Mouse (Mus musculus): ENCODE data around the gene Nfkbie. TPM values are rescaled to one million over a fixed set of nuclear protein-coding genes. Genes with fewer than 3 reads are reported as not detected.

Nfkbie gene
- total RNA-seq, 2 experiments from 2014 or later: 2.6 to 2.7 TPM

DNA sequence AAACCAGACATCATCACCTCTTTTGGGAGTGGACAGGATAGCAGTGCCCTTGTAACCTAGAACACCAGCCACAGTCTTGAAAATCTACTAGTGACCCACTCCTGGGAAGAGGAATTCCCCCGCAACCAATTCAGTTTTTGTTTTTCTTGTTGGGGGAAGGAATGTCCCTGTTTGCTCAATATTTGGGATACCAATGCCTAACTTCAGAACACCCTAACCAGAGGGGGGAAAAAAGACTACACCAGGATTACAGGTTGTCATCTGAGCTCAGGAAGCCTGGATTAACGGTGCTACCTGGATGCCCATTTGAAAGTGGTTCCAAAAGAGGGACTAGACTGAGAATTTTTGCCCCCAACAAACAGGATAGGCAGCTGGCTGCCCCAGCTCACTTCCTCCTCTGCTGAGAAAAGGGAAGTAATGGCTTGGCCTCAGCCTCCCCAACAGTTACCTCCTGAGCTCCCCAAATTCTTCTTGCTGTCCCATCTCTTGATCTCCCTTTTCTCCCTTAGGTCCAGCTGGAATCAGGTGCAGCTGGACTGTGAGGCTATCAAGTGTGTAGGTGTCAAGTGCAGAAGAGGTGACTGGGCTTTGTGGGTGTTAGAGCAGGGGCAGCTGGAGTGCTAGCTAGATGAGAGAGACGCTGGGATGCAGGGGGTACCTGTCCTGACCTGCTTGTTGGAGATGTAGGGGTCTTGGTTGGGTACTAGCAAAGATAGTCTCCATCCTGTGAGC is 1.2 kb downstream of the Nfkbie start:
- no peak for DNase-seq (ENCODE audit: low spot score in 2 of 2)
- no peak for TF ChIP-seq CTCF (conservative IDR thresholded peaks at IDR 0.05)
- H3K4me3 ChIP-seq: no peak overlapping the region; the same call in 1 of the 2 replicates

DNA sequence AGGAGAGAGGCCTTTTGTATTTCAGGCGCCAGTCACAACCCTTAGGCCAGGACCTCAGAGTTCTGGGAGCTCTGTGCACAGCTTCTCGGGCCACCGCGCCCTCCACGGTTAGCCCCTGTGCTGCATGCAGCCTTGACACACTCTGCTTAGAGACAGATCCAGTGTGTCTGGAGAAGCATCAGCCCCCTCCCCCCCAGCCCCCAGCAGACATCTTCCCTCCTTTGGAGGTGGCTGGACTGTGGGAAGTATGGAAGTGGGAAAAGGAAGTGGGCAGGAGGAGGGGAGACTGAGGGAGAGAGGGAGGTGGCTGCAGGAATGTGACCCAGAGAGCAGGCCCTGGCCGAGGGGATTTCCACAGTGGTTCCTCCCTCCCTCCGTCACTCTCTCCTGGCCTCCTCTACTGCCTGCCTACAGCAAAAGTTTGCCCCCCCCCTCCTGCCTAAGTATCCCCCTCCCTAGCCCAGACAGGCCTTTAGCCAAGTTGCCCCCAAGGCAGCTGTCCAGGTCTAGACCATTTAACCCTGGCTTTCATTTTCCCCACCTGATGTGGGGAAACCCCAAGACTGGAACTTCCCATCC is 1.8 kb downstream of the Nfkbie start:
- H3K4me3 ChIP-seq: no peak overlapping the region
- TF ChIP-seq CTCF (conservative IDR thresholded peaks at IDR 0.05): no peak
- no peak overlapping the region for H3K27ac ChIP-seq
- no peak for DNase-seq (ENCODE audit: low spot score in 2 of 2)

More for the DNA sequence above, 1.2 kb downstream of the Nfkbie start:
- H3K27ac ChIP-seq: no peak overlapping the region

DNA sequence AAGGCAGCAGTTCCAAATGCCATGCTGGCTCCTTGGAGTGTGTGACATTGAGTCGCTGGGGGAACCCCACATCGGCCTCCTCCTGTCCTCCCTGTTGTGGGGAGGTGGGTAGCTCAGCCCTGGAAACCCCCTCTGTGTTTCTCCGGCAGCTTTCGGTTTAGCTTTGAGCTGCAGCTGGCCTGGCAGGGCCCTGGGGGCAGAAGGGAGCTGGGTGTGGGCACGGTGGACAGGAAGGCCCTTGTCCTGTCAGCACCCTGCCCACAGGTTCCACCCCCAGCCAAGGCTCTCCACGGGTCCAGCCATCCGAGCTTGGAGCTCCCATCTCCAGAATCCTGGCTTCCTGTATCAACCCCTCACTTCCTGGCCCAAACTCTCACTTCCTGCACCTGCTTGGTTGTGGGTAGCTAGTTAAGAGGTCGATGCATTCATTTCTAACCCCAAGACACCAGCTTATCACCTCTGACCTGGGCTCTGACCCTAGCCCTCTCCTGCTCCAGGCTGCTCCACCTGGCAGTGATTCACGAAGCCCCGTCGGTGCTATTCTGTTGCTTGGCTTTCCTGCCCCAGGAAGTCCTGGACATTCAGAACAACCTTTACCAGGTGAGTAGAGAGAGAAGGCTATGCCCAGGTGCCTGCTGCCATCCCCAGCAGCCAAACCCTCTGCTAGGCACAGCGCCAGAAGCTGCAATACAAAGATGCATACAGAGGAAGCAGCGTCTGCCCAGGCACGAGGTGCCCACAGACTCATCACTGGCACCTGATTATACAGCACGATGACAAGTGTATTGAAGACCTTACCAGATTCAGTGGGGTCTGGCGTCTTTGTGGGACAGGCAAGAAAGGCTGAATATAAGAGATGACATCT is 2.7 kb downstream of the Nfkbie start:
- no peak for TF ChIP-seq CTCF (conservative IDR thresholded peaks at IDR 0.05)
- H3K4me3 ChIP-seq: no peak overlapping the region
- DNase-seq (ENCODE audit: low spot score in 2 of 2): no peak
- no peak overlapping the region for H3K27ac ChIP-seq

DNA sequence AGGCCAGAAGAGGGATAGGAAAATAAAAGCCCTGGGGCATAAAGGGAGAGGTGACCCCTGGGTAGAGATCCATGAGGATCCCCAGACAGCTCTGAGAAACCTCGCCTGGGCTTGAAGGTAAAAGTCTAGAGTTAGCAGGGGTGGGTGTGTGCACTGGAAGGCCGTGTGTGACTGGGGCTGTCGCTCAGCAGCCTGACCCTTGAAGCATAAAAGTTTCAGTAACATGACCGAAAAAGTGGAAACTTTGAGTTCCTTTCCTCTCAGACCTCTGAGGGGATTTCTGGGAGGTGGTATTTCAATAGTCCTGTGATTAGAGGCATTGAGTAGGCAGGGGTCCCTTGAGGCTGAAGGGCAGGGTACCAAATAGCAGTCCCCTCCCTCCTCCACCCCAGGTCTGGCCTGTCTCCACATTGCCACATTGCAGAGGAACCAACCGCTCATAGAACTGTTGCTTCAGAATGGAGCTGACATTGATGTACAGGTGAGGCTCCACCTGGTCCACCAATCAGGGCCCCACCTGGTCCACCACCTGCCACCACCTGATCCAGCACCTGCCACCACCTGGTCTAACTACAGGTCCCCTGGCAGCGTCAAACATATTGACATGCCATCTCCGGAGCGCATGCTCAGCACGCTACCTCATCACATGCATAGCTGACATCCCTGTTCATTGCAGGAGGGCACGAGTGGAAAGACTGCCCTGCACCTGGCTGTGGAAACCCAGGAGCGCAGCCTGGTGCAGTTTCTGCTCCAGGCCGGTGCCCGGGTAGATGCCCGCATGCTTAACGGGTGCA is 4.4 kb downstream of the Nfkbie start:
- no peak overlapping the region for H3K27ac ChIP-seq
- DNase-seq (ENCODE audit: low spot score in 2 of 2): no peak

DNA sequence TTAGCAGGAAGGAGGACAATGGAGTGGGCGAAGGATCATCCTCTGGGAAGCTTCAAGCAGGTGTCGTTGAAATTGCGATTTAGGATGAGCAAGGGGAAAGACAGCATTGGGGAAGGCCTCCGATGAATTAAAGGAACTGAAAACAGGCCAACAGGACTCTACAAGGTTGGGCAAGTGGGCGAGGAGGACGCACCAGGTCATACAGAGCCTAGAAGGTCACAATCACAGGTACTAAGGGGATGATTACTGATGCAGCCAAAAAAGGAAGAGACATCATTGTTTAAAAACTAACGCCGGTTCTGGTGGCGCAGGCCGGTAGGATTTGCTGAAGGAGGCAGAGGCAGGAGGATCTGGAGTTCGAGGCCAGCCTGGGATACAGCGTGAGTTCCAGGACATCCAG is 7.7 kb downstream of the Nfkbie start:
- Histone ChIP-seq H3K27ac (no peak overlapping the region), H3K4me3 (no peak overlapping the region)
- no peak for DNase-seq (ENCODE audit: low spot score in 2 of 2)
- TF ChIP-seq CTCF (conservative IDR thresholded peaks at IDR 0.05): no peak

More for the DNA sequence above, 4.4 kb downstream of the Nfkbie start:
- H3K4me3 ChIP-seq: no peak overlapping the region
- TF ChIP-seq CTCF (conservative IDR thresholded peaks at IDR 0.05): no peak

DNA sequence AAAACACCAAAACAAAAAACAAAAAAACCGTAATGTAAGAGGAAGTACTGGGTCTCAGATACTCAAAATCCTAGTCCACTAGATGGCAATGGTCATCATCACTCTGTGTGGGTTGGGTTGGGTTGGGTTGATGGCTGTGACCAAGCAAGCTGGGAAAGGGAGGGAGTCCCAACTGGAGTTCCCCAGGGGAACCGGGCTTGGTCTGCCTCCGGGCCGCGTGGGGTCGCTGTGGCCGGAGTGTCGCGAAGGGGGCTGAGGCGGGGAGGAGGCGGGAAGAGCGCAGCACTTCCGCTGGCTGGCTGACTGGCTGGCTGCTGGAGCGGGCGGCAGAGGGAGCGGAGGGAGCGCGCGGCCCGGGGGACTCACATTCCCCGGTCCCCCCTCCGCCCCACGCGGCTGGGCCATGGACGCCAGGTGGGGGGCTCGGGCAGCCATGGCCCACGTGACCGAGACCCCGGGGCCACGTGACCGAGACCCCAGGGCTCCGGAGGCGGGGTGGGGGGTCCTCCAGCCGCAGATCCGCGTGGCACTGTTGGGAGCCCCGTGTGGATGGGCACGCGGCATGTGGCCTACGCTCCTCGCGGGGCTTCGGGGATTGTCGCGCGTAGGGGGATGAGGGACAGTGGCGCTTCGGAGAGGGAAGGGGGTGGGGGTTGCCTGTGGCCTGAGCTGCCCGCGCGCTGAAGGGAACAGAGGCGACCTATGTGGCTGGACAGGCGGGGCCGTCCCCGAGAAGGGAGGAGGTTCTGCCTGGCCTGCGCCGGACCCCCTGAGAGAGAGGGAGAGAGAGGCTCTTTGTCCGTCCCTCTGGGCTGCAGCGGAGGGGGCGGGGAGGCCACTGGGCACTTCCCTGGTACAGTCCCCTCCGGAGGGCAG is 8.4 kb downstream of the Nfkbie start, which contains the start of gene Slc35b2:
Gene Slc35b2 (plus strand): TSS at position 220 of the 876 bp plus-strand sequence.
- peak within 1 kb of the TSS; percentile 94 for H3K27ac ChIP-seq
- H3K4me3 ChIP-seq: peak within 1 kb of the TSS; percentile 93
- DNase-seq (ENCODE audit: low spot score in 2 of 2): peak; percentile 94 to 95
- TF ChIP-seq CTCF (conservative IDR thresholded peaks at IDR 0.05): peak; percentile 89

DNA sequence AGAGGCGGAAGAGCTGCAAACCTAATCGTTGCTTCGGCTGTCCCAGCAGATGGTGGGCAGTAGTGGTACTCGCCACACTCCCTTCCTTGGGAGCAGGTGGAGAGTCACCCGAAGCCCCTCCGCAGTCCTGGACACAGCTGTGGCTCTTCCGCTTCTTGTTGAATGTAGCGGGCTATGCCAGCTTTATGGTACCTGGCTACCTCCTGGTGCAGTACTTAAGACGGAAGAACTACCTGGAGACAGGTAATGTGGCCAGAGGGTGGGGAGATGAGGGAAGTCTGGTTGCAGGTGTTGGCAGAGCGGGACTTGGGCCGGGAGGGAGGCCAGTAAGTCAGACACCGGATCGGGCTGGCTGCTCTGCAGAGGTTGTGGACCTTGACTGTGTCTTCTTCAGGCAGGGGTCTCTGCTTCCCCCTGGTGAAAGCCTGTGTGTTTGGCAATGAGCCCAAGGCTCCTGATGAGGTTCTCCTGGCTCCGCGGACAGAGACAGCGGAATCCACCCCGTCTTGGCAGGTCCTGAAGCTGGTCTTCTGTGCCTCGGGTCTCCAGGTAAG is 9.1 kb downstream of the Nfkbie start:
- Histone ChIP-seq H3K4me3 (peak overlapping the region; percentile 93), H3K27ac (peak overlapping the region; percentile 94)
- DNase-seq (ENCODE audit: low spot score in 2 of 2): no peak
- no peak for TF ChIP-seq CTCF (conservative IDR thresholded peaks at IDR 0.05)

DNA sequence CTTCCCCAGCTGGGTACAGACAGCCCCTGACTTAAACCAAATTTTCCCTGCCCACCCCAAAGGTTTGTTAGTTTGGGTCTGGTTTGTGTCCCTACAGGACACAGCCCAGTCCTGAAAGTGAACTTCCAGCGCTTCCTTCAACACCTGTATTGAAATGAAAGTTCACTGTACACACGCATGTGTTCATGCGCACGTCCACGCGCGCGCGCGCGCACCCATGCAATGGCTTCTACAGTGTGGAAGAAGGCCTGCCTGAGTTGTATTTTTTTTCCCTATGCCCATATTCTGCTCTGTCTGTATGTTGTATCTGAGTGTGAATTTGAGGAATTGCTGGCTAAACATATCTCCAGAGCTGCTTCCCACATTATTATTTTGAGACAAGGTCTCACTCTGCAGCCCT is 9.6 kb downstream of the Nfkbie start:
- Histone ChIP-seq H3K4me3 (peak overlapping the region; percentile 93; the same call in 1 of the 2 replicates), H3K27ac (0 out of 2 replicates have a peak overlapping the region, but pooled peaks have one; percentile 94)
- no peak for TF ChIP-seq CTCF (conservative IDR thresholded peaks at IDR 0.05)
- DNase-seq (ENCODE audit: low spot score in 2 of 2): no peak

DNA sequence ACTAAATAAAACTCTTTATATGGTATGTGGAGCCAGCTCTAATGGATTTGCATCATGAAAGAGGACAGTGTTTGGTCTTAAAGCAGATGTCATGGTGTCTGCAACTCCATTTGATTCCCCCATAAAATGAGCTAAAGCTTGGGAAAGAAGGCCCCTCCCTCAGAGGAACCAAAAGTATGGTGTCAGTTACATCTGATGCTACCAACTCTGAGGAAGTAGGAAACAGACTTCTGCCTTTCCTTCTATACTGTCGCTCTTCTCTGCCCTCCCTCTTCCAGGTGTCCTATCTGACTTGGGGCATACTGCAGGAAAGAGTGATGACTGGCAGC is 10.5 kb downstream of the Nfkbie start:
- Histone ChIP-seq H3K27ac (no peak overlapping the region), H3K4me3 (no peak overlapping the region)
- TF ChIP-seq CTCF (conservative IDR thresholded peaks at IDR 0.05): no peak
- no peak for DNase-seq (ENCODE audit: low spot score in 2 of 2)

DNA sequence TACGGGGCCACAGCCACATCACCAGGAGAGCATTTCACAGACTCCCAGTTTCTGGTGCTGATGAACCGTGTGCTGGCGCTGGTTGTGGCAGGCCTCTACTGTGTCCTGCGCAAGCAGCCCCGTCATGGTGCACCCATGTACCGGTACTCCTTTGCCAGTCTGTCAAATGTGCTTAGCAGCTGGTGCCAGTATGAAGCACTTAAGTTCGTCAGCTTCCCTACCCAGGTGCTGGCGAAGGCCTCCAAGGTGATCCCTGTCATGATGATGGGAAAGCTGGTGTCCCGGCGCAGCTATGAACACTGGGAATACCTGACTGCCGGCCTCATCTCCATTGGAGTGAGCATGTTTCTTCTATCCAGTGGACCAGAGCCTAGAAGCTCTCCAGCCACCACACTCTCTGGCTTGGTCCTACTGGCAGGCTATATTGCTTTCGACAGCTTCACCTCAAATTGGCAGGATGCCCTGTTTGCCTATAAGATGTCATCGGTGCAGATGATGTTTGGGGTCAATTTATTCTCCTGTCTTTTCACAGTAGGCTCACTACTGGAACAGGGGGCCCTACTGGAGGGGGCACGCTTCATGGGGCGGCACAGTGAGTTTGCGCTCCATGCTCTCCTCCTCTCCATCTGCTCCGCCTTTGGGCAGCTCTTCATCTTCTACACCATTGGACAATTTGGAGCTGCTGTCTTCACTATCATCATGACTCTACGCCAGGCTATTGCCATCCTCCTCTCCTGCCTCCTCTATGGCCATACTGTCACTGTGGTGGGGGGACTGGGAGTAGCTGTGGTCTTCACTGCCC is 11.1 kb downstream of the Nfkbie start:
- Histone ChIP-seq H3K4me3 (no peak overlapping the region), H3K27ac (peak overlapping the region; percentile 39; the same call in 1 of the 2 replicates)
- TF ChIP-seq CTCF (conservative IDR thresholded peaks at IDR 0.05): no peak
- DNase-seq (ENCODE audit: low spot score in 2 of 2): peak in 1 of 2 experiments; percentile 47
